Mouse (Mus musculus) hindbrain, postnatal 0 days (tissue): ENCODE data around the gene Fam53b. TPM values are rescaled to one million over a fixed set of nuclear protein-coding genes. Genes with fewer than 3 reads are reported as not detected.
A peak's percentile ranks its signal among the peaks of the same experiment; 100 is the strongest.

ENCODE experiments used
- ATAC-seq: fragments of 200-750 bp; cut with Nextera tagmentation; 2 replicates; pipeline ENCODE4 v1.8.0; 2017; ENCODE audit warnings: mild to moderate bottlenecking, moderate TSS enrichment, moderate library complexity
- DNase-seq: peaks from one replicate; pipeline ENCODE4 v3.0.0-alpha.2; 2015; ENCODE audit warnings: low spot score
- H3K27ac ChIP-seq: fragments of 300-500 bp; sonication (generic); 2 replicates; pipeline ENCODE4 v1.5.1; 2014; ENCODE audit warnings: mild to moderate bottlenecking
- H3K27me3 ChIP-seq: fragments of 300-500 bp; sonication (generic); 2 replicates; pipeline ENCODE4 v1.6.1; 2014; ENCODE audit warnings: low read length, mixed read lengths; ENCODE audit not compliant: insufficient read depth
- H3K36me3 ChIP-seq: fragments of 300-500 bp; sonication (generic); 2 replicates; pipeline ENCODE4 v1.6.1; 2014; ENCODE audit warnings: low read length, mixed read lengths; ENCODE audit not compliant: insufficient read depth
- H3K4me1 ChIP-seq: fragments of 300-500 bp; sonication (generic); 2 replicates; pipeline ENCODE4 v1.6.1; 2014; ENCODE audit warnings: antibody characterized with exemption, low read length, mixed read lengths; ENCODE audit not compliant: insufficient read depth
- H3K4me2 ChIP-seq: fragments of 300-500 bp; sonication (generic); 2 replicates; pipeline ENCODE4 v1.6.1; 2014; ENCODE audit warnings: low read depth, mild to moderate bottlenecking, low read length, moderate library complexity, mixed read lengths
- H3K4me3 ChIP-seq: fragments of 300-500 bp; sonication (generic); 2 replicates; pipeline ENCODE4 v1.5.1; 2014; ENCODE audit warnings: low read length
- H3K9ac ChIP-seq: fragments of 300-500 bp; sonication (generic); replicated peaks from 2 replicates; pipeline ENCODE4 v1.6.1; 2014; ENCODE audit warnings: mild to moderate bottlenecking, low read length, moderate library complexity, mixed read lengths
- H3K9me3 ChIP-seq: fragments of 300-500 bp; sonication (generic); 2 replicates; pipeline ENCODE4 v1.6.1; 2016; ENCODE audit warnings: low read length, mixed read lengths
- CTCF ChIP-seq: IDR thresholded peaks from 2 replicates; pipeline ENCODE4 v1.5.1; 2016; ENCODE audit warnings: antibody characterized with exemption, control low read depth, low read depth
- WGBS: fragments of 180-500 bp; shearing (Covaris S2); extraction: QIAGEN DNeasy Blood & Tissue Kit; methylation state at CpG from one replicate; pipeline ENCODE4 v1.1.7; 2014; 5-methylcytosine and 5-hydroxymethylcytosine counted together
- polyA plus RNA-seq: library from polyadenylated mRNA; unstranded; fragments of >200 nt; fragmentation: Nextera tagmentation; extraction: Ambion mirVana; gene quantifications from 2 replicates; pipeline ENCODE4 v1.2.1, GENCODE M21; 2015
- total RNA-seq: library from RNA; depleted of rRNA; stranded (reverse); fragments of >200 nt; gene quantifications from 2 replicates; pipeline ENCODE4 v1.2.3, GENCODE M21; 2014

The Fam53b gene
- total and polyA plus RNA-seq, 2 experiments from 2014 or later: 10.2 to 21.0 TPM

GRCm38 (mm10) chr7:132811716-132812618 is 1.7 kb downstream of the Fam53b start:
- H3K36me3 ChIP-seq: no peaks in the 10 kb centered on the region
- peak overlapping the region; percentile 65 for H3K9ac ChIP-seq
- H3K4me1 ChIP-seq: peaks cover 23% of the 10 kb centered on the region
- DNase-seq (peak; percentile 53), ATAC-seq (no peak)
- H3K27ac ChIP-seq: peak overlapping the region; percentile 90
- no peaks in the 10 kb centered on the region for H3K27me3 ChIP-seq
- peak overlapping the region; percentile 75 for H3K4me3 ChIP-seq
- peak overlapping the region; percentile 85 for H3K4me2 ChIP-seq
- H3K9me3 ChIP-seq: no peaks in the 10 kb centered on the region
- 14% methylated on average over 23 of the region's 23 CpGs for WGBS
- peak; percentile 32; the same call in 1 of the 2 replicates for TF ChIP-seq CTCF

GRCm38 (mm10) chr7:132810879-132811278 is 2.8 kb downstream of the Fam53b start:
- Histone ChIP-seq H3K4me1 (peaks cover 34% of the 10 kb centered on the region), H3K9me3 (no peaks in the 10 kb centered on the region), H3K27me3 (no peaks in the 10 kb centered on the region), H3K27ac (peak overlapping the region; percentile 43; the same call in 1 of the 2 replicates), H3K36me3 (no peaks in the 10 kb centered on the region), H3K4me2 (peak overlapping the region; percentile 85), H3K9ac (no peak overlapping the region), H3K4me3 (no peak overlapping the region)
- TF ChIP-seq CTCF: peak; percentile 91
- WGBS: 70% methylated on average over 1 of the region's 1 CpGs
- DNase-seq (peak; percentile 93), ATAC-seq (peak; percentile 31; the same call in 1 of the 2 replicates)

DNA sequence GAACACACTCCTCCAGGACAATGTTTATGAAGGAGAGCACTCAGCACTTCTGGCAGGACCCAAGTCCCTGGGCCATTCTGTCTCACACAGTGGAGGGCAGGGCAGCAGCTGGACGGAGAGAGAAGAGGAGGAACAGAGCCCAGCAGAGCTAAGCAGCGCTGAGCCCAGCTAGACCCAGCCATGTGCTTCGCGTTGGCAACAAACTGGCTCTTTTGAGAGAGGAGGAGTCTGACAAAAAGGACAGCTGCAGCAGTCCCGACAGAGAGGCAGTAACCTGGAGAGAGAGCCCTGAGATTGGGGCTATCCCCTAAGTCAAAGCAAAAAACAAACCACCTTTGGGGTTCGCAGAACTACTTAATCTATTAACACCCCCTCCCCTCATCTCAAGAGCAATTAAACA is 3.3 kb downstream of the Fam53b start:
- TF ChIP-seq CTCF: no peak
- H3K4me3 ChIP-seq: no peak overlapping the region
- peak overlapping the region; percentile 85 for H3K4me2 ChIP-seq
- H3K9me3 ChIP-seq: no peaks in the 10 kb centered on the region
- H3K4me1 ChIP-seq: peaks cover 39% of the 10 kb centered on the region
- WGBS: 25% methylated on average over 6 of the region's 6 CpGs
- DNase-seq (peak; percentile 76), ATAC-seq (no peak)
- H3K27me3 ChIP-seq: no peaks in the 10 kb centered on the region
- peak overlapping the region; percentile 76; the same call in 1 of the 2 replicates for H3K27ac ChIP-seq
- H3K9ac ChIP-seq: no peak overlapping the region
- H3K36me3 ChIP-seq: no peaks in the 10 kb centered on the region

GRCm38 (mm10) chr7:132809721-132810120 is 4.0 kb downstream of the Fam53b start:
- no peak for ATAC-seq
- Histone ChIP-seq H3K27ac (peak overlapping the region; percentile 76; the same call in 1 of the 2 replicates), H3K27me3 (no peaks in the 10 kb centered on the region), H3K4me1 (peaks cover 39% of the 10 kb centered on the region), H3K36me3 (no peaks in the 10 kb centered on the region), H3K9me3 (no peaks in the 10 kb centered on the region), H3K4me2 (peak overlapping the region; percentile 85), H3K4me3 (no peak overlapping the region), H3K9ac (peak overlapping the region; percentile 28; the same call in 1 of the 2 replicates)
- no peak for TF ChIP-seq CTCF
- 29% methylated on average over 6 of the region's 6 CpGs for WGBS
- no peak for DNase-seq

- Histone ChIP-seq H3K9ac (peak overlapping the region; percentile 28; the same call in 1 of the 2 replicates), H3K36me3 (no peaks in the 10 kb centered on the region), H3K4me1 (peaks cover 36% of the 10 kb centered on the region), H3K4me2 (peak overlapping the region; percentile 85), H3K27me3 (no peaks in the 10 kb centered on the region), H3K27ac (peak overlapping the region; percentile 76), H3K9me3 (no peaks in the 10 kb centered on the region), H3K4me3 (no peak overlapping the region)
- DNase-seq (peak; percentile 60), ATAC-seq (peak; percentile 43; the same call in 1 of the 2 replicates)
- peak; percentile 39 for TF ChIP-seq CTCF
- WGBS: 6% methylated on average over 20 of the region's 20 CpGs
Measured at GRCm38 (mm10) chr7:132808841-132809682, 4.6 kb downstream of the Fam53b start.

GRCm38 (mm10) chr7:132808051-132808796 is 5.5 kb downstream of the Fam53b start:
- no peaks in the 10 kb centered on the region for H3K27me3 ChIP-seq
- DNase-seq (no peak), ATAC-seq (no peak)
- no peaks in the 10 kb centered on the region for H3K36me3 ChIP-seq
- peak overlapping the region; percentile 76 for H3K27ac ChIP-seq
- no peaks in the 10 kb centered on the region for H3K9me3 ChIP-seq
- 44% methylated on average over 7 of the region's 7 CpGs for WGBS
- peaks cover 36% of the 10 kb centered on the region for H3K4me1 ChIP-seq
- no peak for TF ChIP-seq CTCF
- H3K4me3 ChIP-seq: no peak overlapping the region
- no peak overlapping the region for H3K9ac ChIP-seq
- H3K4me2 ChIP-seq: peak overlapping the region; percentile 85; the same call in 1 of the 2 replicates
